Mouse (Mus musculus) ES-Bruce4 (cell line): ENCODE data around the gene Dock11.

Source experiments
- CTCF ChIP-seq: IDR thresholded peaks from one replicate; pipeline ENCODE4 v1.8.1; 2011; ENCODE audit warnings: low read depth, low read length
- EP300 ChIP-seq: IDR thresholded peaks from 2 replicates; pipeline ENCODE4 v1.6.1; 2011; ENCODE audit warnings: low read depth, low read length; ENCODE audit not compliant: insufficient read depth
- POLR2A ChIP-seq: IDR thresholded peaks from one replicate; pipeline ENCODE4 v1.8.1; 2011; ENCODE audit warnings: low read length; ENCODE audit not compliant: insufficient read depth

GRCm38 (mm10) chrX:35906696-35907330 lies 18.2 kb downstream of the Dock11 start:
- TF ChIP-seq EP300: no peak
- TF ChIP-seq CTCF: no peak
- no peak for TF ChIP-seq POLR2A
